Mouse (Mus musculus) bone marrow macrophage, adult 2 months (primary cell): Measurements from ENCODE around the gene Rnf43.

Experiments
- CTCF ChIP-seq: IDR thresholded peaks from 2 replicates; pipeline ENCODE4 v1.5.1; 2012; ENCODE audit warnings: low read depth, mild to moderate bottlenecking, low read length, moderate library complexity
- POLR2A ChIP-seq: IDR thresholded peaks from 2 replicates; pipeline ENCODE4 v1.6.1; 2012; ENCODE audit warnings: mild to moderate bottlenecking, low read depth, low read length, borderline replicate concordance

DNA sequence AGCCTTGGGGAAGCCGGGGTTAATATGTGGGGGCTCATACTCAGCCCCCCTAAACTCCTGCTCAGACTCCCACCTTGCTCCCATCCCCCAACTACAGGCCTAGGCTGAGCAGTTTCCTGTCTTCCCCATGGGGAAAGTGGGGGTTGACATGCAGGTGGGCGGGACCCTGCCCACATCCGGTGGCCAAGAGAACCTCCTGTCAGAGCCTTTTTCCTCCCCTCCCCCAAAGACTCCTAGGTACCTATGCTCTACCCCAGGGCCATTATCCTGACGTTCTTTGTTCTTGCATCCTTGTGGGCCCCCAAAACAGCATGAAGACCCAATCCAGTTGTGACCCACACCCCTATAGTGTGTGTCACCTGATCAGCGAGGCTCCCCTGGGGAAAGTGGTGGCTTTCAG lies 92.1 kb downstream of the Rnf43 start:
- TF ChIP-seq POLR2A, result no peak
- TF ChIP-seq CTCF, result no peak
